Mouse (Mus musculus): ENCODE measurements at regions not wholly inside any gene's neighbourhood (a gene's known extent, or its start where the extent isn't known, plus 50 kb on each side); places are given as distances from the start of the nearest gene placed in this dataset.

GRCm38 (mm10) chr19:18444324-18444723, 187.3 kb downstream of the Ostf1 start:
- no peak for DNase-seq

DNA sequence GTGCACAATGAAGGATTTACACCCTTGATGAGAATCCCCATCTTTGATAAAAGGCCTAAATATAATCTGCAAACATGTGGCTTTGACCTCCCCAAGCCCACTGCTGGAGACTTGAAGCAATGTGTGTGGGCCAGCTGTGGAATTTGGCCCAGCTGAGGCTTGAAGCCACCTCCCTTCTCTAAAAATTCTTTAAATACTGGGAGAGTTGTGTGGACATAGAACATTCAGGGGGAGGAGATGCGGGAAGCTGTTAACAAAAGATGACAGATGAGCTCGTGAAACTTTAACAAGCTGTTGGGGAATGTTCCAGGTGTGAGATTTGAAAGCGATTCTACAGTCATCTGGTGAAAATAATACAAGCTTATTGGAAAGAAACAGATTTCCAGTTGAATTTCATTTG, 195.3 kb downstream of the Ostf1 start:
- DNase-seq: no peak

GRCm38 (mm10) chr19:18420381-18420785, 211.2 kb downstream of the Ostf1 start:
- no peak for DNase-seq

- DNase-seq: no peak
These were observed 213.1 kb downstream of the Ostf1 start for GRCm38 (mm10) chr19:18418548-18418947.

- no peak for DNase-seq
These were observed 254.0 kb downstream of the Ostf1 start for GRCm38 (mm10) chr19:18377466-18378089.

DNA sequence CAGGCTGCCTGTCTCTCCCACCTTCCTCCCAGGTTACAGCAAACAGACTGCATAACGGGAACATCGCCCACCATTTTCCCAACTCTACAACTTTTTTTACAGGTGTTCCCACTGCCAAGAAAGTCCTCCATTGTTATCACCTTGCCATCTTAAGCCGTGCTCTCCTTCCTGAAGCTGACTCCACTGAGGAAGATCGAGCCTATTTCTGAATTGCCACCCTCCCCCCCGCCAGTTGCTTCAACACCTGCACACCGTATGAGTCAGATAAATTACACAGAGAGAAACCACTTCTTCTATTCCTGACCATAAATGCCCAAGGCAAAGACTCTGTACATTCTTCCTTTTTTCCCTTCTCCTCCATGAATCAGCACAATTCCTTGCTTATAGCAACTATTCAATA, 263.0 kb downstream of the Ostf1 start:
- DNase-seq: no peak

GRCm38 (mm10) chr19:18353960-18354359, 277.7 kb downstream of the Ostf1 start:
- no peak for DNase-seq

DNA sequence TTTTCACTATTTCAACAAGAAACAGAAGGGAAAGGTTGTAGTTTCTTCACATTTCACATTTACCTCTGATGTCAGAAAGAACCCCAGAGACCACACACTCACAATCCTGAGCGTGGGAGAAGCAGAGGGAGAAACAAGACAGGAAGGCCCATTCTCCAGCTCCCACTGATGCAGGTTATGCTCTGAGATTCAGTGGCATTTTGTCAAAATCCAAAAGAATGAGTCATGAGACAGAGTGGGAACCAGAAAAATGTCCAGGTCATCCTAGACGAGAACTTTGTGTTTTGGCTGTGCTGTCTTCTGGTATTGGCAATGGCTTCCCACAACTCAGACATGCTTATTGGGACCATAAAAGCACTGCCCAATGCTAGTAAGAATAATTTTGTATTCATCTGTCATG, 285.9 kb downstream of the Ostf1 start:
- no peak for DNase-seq

DNA sequence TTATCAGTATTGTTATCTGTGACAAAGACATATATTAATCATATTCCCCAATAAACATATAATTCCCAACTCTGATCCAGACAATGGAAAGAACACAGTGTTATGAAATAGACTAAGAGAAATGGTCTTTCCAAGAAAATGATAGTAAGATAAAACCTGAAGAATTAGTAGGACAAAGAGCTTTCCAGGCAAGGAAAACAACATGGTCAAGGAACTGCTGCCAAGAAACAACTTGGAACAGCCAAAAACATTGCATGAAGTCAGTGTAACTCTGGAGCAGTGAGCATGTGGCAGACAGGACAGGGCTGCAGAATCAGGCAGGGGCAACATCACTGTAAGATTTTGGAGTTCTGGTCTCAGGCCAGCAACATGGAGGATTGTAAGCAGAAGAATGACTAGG, 288.0 kb downstream of the Ostf1 start:
- peak; percentile 5 for DNase-seq

GRCm38 (mm10) chr19:18343003-18343402, 288.6 kb downstream of the Ostf1 start:
- DNase-seq: no peak

DNA sequence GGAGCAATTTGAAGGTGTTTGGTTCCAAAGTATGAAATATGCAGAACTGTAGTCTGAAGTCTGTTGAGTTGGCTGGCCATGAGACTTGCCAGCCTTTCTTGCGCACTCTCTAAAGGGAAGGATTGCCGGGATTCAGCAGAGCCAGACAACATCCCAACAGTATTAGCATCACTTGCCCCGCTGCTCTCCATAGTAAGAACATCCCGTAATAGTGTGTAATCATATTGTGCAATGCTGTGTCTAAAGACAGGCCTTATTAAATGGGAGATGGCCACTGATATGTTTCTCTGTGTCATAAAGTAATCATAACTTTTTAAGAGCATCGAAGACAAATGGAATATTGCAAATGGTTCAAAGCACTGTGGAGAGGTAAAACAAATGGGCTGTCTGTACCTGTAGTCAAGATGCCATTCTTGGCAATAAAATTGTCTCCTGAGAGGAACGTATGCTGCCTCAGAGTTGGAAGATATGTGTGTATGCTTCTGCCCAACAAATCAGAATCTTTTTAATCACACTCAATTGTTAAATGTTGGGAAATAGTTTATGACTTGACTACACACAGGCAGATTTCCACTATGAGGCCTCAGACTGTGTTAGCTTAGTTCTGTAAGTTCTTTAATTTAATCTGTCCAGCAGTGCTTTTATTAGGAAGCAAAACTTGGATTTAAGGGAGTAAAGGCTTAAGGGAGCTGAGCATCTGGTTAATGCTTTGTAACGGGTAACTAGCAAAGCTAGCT, 293.6 kb downstream of the Ostf1 start:
- no peak for DNase-seq

DNA sequence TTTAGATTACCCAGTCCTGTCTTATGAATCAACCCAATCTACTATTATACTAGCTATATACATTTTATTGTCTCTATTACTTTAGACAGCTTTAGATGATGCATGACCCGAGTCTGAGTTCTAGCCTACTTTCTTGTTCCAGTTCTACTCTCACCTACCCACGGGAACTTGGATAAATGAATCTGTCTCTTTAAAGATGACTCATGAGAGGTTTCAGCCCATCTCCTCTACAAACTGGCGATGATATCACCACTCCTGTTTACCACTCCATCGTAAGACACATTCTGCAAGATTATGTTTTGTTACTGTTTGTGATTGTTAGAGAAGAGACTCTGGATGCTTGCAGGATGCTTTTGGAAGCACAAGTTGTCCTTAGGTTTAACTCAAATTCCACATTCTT, 295.0 kb downstream of the Ostf1 start:
- DNase-seq: no peak

DNA sequence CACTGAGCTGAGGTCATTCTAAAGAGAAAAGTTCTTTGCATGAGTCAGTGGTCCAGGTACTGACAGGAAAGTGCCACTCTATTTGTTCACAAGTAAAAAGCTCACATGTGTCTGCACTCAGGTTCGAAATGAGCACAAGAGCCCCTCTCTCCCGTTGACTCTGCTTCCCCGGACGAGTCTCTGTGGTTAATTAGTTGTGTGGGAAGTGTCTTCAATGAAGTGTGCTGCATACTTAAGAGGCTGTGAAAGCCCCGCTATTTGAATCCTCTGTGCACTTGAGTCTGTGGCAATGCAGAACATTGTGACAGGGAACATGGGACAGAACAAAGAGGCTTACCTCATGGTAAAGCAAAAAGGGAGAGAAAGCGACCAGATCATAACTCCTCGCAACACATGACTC, 297.0 kb downstream of the Ostf1 start:
- DNase-seq: no peak

GRCm38 (mm10) chr19:18331811-18332210, 299.8 kb downstream of the Ostf1 start:
- no peak for DNase-seq

DNA sequence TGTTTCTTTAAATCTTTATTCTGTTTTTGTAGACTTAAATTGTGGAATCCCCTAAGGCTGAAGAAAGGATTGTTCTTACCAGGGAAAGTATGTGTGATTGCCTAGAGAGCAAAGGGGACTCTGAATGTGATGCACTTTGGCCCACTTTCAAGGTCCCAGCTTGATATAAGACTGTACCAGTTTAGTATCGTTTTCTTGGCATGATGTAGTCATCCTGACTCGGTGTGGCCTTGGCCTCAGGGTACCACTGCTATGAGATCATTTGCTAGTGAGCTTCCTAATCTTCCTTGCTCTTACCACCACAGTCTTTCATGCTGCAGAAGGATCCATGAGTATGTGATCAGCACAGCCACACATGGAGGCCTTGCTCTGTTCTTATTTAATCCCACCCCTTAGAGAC, 302.2 kb downstream of the Ostf1 start:
- no peak for DNase-seq

DNA sequence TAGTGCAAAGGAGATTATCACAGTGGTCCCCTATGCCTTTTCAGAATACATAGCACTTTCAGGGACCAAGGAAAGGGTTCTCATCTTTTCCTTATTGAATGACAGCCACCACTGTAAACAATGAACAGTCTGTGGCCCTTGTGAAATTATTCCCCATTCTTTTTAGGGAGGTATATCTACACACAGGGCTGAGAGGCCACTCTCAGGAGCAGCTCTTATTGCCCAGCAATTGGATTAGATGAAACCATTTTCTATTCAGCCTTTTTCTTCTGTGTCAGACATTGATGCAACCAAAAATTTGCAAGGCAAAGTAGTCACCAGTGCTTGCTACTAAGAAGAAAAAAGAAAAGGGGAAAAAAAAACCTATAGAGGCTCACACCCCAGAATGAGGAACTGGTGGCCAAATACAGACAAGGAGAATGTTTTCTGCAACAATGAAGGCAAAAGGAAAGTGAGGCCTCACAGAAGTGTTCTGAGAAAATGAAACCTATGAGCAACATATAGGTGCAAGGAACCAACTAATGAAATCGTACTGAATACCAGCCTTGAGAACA, 313.2 kb downstream of the Ostf1 start:
- no peak for DNase-seq

DNA sequence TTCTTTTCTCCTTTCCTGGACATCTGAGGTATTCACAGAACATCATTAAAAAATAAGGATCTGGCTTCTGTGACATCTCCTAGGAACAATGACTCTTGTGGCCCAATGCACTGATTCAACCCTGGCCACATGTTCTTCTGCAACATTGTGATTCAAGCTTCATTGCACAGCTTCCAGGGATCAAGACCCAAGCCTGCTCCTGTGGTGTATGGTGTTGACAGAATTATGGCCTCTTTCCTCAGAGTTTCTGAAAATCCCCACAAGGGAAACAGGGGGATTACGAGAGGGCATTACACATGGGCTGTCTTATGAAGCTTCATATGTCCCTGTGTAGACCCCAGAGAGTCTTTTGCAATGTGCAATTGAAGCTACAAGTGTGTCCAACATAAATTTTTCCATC, 358.2 kb downstream of the Ostf1 start:
- no peak for DNase-seq

GRCm38 (mm10) chr19:18255074-18255684, 376.4 kb downstream of the Ostf1 start:
- DNase-seq: no peak

- no peak for DNase-seq
These were observed 378.3 kb downstream of the Ostf1 start for GRCm38 (mm10) chr19:18253333-18253732.
